Mouse (Mus musculus) embryonic fibroblast, embryonic 13.5 days (primary cell): ENCODE measurements at regions not wholly inside any gene's neighbourhood (a gene's known extent, or its start where the extent isn't known, plus 50 kb on each side); places are given as distances from the start of the nearest gene placed in this dataset.

ENCODE experiments used
- CTCF ChIP-seq: IDR thresholded peaks from 2 replicates; pipeline ENCODE4 v1.5.1; 2011; ENCODE audit warnings: mild to moderate bottlenecking, control low read depth, low read length, moderate library complexity, borderline replicate concordance; ENCODE audit not compliant: insufficient read depth
- POLR2A ChIP-seq: IDR thresholded peaks from 2 replicates; pipeline ENCODE4 v1.6.1; 2011; ENCODE audit warnings: low read depth, mild to moderate bottlenecking, control low read depth, low read length, moderate library complexity

- no peak for TF ChIP-seq CTCF
- TF ChIP-seq POLR2A = no peak
Measured at GRCm38 (mm10) chr3:155915981-155916380, 645.6 kb upstream of the Negr1 start.
